ENCODE assay signal across 1 mouse cellular context in the genomic region with DNA sequence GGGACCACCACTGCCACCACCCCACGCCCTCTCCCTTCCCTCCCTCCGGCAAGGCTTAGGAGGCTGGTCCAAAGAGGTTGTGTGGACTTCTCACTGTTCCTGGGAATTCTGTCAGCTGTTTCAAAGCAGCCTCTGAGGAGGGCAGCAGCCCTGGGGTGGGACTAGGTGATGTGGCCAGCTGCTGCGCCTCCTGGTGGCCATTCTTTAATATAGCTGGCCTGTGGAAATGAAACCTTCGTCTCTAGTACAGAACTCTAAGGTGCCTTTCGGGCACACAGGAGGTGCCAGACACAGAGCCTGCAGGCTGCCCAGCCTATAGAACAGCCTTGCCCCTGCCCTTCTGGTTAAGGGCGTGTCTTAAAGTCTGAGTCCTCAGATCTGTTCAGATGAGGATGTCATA.
TF ChIP-seq lines count a peak whose summit lies in the region.

No protein-coding gene starts in this region.

TF ChIP-seq in CH12.LX, 34 proteins besides CTCF, POLR2A, EP300 and RAD21:
- TF ChIP-seq ZC3H11A (IDR thresholded peaks at IDR 0.05; ENCODE audit: low read depth, low read length) (0 out of 2 replicates have a peak, but pooled peaks have one; percentile 2), NRF1 (IDR thresholded peaks at IDR 0.05; ENCODE audit: low read depth, low read length) (no peak), MYC (IDR thresholded peaks at IDR 0.05; ENCODE audit: low read depth, low read length) (no peak), SMC3 (IDR thresholded peaks at IDR 0.05; ENCODE audit: low read depth, low read length) (peak; percentile 83)
TF ChIP-seq in CH12.LX: peak in this region for 2.
